Mouse (Mus musculus): ENCODE measurements around the gene Sarnp.

Sarnp gene

GRCm38 (mm10) chr10:128917400-128917799 lies 100.3 kb downstream of the Sarnp start:
- no peak for DNase-seq (ENCODE audit: low read depth)

- DNase-seq (ENCODE audit: low read depth): no peak
Measured at GRCm38 (mm10) chr10:128918246-128918645, 101.1 kb downstream of the Sarnp start.

GRCm38 (mm10) chr10:128919203-128919631 lies 102.1 kb downstream of the Sarnp start:
- DNase-seq (ENCODE audit: low read depth): no peak

- DNase-seq (ENCODE audit: low read depth): no peak
Measured at GRCm38 (mm10) chr10:128919966-128920365, 102.8 kb downstream of the Sarnp start.

- DNase-seq (ENCODE audit: low read depth): no peak
Measured at GRCm38 (mm10) chr10:128920736-128921161, 103.6 kb downstream of the Sarnp start.

GRCm38 (mm10) chr10:128921251-128921650 lies 104.1 kb downstream of the Sarnp start:
- no peak for DNase-seq (ENCODE audit: low read depth)

GRCm38 (mm10) chr10:128921883-128922821 lies 105.0 kb downstream of the Sarnp start:
- no peak for DNase-seq (ENCODE audit: low read depth)

- no peak for DNase-seq (ENCODE audit: low read depth)
Measured at GRCm38 (mm10) chr10:128922822-128923012, 105.6 kb downstream of the Sarnp start, which contains the start of gene Rdh5. TSS of gene Rdh5 (minus strand) at chr10:128922888.

GRCm38 (mm10) chr10:128923013-128923691 lies 106.0 kb downstream of the Sarnp start:
- DNase-seq (ENCODE audit: low read depth): peak; percentile 69

- no peak for DNase-seq (ENCODE audit: low read depth)
Measured at GRCm38 (mm10) chr10:128923935-128924334, 106.8 kb downstream of the Sarnp start, which contains the start of gene Bloc1s1. TSS of gene Bloc1s1 (minus strand) at chr10:128924035.
